Mouse (Mus musculus) thymus, adult 2 months (tissue): Measurements from ENCODE around the gene Lrp10. TPM values are rescaled to one million over a fixed set of nuclear protein-coding genes. Genes with fewer than 3 reads are reported as not detected.

Source experiments
- DNase-seq: peaks from one replicate; pipeline ENCODE4 v3.0.0; 2021
- H3K27ac ChIP-seq: fragments of 200-500 bp; 2 replicates; pipeline ENCODE4 v1.5.1; 2012; ENCODE audit warnings: low read length, control low read depth; ENCODE audit not compliant: control insufficient read depth, insufficient read depth
- H3K27me3 ChIP-seq: fragments of 200-500 bp; 2 replicates; pipeline ENCODE4 v1.6.1; 2012; ENCODE audit warnings: mild to moderate bottlenecking, low read length, moderate library complexity, mixed read lengths; ENCODE audit not compliant: control insufficient read depth, insufficient read depth
- H3K36me3 ChIP-seq: fragments of 200-500 bp; 2 replicates; pipeline ENCODE4 v1.6.1; 2012; ENCODE audit warnings: mild to moderate bottlenecking, low read length, moderate library complexity; ENCODE audit not compliant: control insufficient read depth, insufficient read depth
- H3K4me1 ChIP-seq: fragments of 200-500 bp; replicated peaks from 2 replicates; pipeline ENCODE4 v1.6.1; 2012; ENCODE audit warnings: low read length; ENCODE audit not compliant: control insufficient read depth, insufficient read depth
- H3K4me3 ChIP-seq: fragments of 200-500 bp; 2 replicates; pipeline ENCODE4 v1.5.1; 2012; ENCODE audit warnings: mild to moderate bottlenecking, low read length, control low read depth, moderate library complexity; ENCODE audit not compliant: control insufficient read depth, insufficient read depth
- CTCF ChIP-seq: fragments of 200-500 bp; IDR thresholded peaks from 2 replicates; pipeline ENCODE4 v1.5.1; 2012; ENCODE audit warnings: mild to moderate bottlenecking, control low read depth, low read length, moderate library complexity, borderline replicate concordance; ENCODE audit not compliant: control insufficient read depth, poor library complexity, insufficient read depth; ENCODE audit errors: extremely low read depth
- POLR2A ChIP-seq: fragments of 200-500 bp; IDR thresholded peaks from 2 replicates; pipeline ENCODE4 v1.6.1; 2012; ENCODE audit warnings: mild to moderate bottlenecking, low read length, control low read depth, moderate library complexity; ENCODE audit not compliant: control insufficient read depth, poor library complexity, insufficient read depth; ENCODE audit errors: extremely low read depth
- WGBS: fragments of 180-500 bp; shearing (Covaris S2); methylation state at CpG from one replicate; pipeline ENCODE4 v1.1.7; 2018; 5-methylcytosine and 5-hydroxymethylcytosine counted together
- polyA plus RNA-seq: library from polyadenylated mRNA; depleted of rRNA; stranded (reverse); fragments of >200 nt; gene quantifications from 2 replicates; pipeline ENCODE4 v1.2.3, GENCODE M21; 2012

The Lrp10 gene
- polyA plus RNA-seq, 1 experiment, result 308 TPM

DNA sequence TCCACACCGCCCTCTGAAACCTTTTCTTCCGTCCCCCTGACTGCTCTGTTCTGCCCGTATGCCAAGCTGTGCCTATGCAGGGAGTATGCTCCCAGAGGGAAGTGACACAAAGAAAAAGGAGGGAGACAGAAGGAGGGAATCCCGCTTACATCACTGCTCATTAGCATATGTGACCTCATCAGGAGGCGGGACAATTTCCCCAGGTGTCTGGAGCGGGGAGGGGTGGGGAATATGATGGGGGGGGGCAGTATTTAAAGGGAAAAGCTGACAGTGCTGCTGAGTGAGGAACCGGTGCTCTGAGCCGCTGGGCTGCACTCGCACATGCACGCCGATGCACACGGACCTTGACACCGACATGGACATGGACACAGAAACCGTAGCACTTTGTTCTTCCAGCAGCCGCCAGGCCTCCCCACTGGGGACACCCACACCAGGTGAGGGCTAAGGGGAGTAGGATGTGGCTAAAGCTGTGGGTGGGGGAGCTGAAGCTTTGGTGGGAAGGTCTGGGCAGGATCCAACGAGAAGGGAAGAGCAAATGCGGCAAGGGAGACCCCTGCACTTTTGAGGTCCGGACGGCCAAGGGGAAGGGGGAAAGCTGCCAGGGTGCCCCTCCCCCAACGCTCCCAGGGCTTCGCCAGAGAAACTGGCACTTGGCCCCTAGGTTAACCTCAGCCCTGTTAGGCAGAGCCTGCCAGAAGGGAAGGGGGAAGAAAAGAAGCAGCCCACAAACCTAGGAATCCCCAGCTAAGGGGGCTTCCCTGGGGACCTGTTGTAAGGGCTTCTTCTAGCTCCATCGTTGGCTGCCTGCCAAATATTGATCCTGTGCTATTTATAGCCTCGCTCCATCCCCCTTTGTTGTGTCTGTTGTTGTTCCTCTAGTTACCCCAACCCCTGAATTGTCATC lies 12.3 kb downstream of the Lrp10 start, which contains the start of gene Rem2:
Gene Rem2 (plus strand): TSS at position 160 of the 904 bp plus-strand sequence.
- Histone ChIP-seq H3K36me3 (no peaks in the 10 kb centered on the region), H3K4me1 (peaks cover 37% of the 10 kb centered on the region), H3K27ac (no peak within 1 kb of the TSS), H3K27me3 (no peaks in the 10 kb centered on the region), H3K4me3 (peak within 1 kb of the TSS; percentile 8; the same call in 1 of the 2 replicates)
- DNase-seq, result no peak
- no peak for TF ChIP-seq POLR2A
- TF ChIP-seq CTCF, result no peak
- WGBS, result 21% methylated on average over 23 of the region's 23 CpGs

DNA sequence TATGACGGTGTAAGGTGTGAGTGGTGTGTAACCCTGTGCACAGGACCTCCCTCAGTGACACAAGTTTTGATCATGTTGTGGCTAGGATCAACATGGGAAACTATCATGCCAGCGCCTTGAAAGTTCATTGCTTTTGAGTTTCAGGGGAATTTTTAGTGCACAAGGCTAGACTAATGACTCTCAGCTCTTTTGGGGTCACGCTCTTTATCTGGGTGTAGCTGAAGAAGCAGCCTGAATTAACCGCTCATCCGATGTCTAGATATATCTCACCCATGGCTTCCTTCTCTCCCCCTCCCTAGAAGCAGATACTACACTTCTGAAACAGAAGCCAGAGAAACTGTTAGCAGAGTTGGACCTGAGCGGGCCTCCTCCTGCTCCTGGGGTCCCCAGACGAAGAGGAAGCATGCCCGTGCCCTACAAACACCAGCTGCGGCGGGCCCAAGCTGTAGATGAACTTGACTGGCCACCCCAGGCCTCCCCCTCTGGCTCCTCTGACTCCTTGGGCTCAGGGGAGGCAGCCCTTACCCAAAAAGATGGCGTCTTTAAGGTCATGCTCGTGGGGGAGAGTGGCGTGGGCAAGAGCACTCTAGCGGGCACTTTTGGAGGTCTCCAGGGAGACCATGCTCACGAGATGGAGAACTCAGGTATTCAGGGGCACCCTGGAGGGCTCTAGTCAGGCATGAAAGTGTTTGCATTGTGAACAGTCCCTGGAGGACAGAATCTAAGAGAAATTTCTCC lies 13.4 kb downstream of the Lrp10 start:
- Histone ChIP-seq H3K27me3 (no peaks in the 10 kb centered on the region), H3K4me1 (peaks cover 44% of the 10 kb centered on the region), H3K36me3 (no peaks in the 10 kb centered on the region), H3K4me3 (no peak overlapping the region), H3K27ac (no peak overlapping the region)
- TF ChIP-seq POLR2A, result no peak
- TF ChIP-seq CTCF, result no peak
- WGBS, result 89% methylated on average over 15 of the region's 15 CpGs
- DNase-seq, result no peak

DNA sequence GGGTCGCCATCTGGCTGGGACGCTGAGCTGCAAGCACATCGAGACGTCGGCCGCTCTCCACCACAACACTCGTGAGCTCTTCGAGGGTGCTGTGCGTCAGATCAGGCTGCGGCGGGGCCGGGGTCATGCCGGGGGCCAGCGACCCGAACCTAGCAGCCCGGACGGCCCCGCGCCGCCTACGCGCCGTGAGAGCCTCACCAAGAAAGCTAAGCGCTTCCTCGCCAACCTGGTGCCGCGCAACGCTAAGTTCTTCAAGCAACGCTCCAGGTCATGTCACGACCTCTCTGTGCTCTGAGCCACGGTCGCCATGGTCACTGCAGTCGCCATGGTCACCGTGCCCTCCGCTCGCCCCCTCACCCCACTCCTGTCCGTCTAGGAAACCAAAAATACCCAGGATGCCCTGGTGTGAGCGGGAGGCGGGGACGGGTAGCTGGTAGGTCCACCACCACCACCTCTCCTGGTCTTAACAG lies 15.5 kb downstream of the Lrp10 start:
- Histone ChIP-seq H3K4me3 (peak overlapping the region; percentile 44), H3K27ac (no peak overlapping the region), H3K27me3 (no peaks in the 10 kb centered on the region), H3K4me1 (peaks cover 44% of the 10 kb centered on the region), H3K36me3 (no peaks in the 10 kb centered on the region)
- 11% methylated on average over 40 of the region's 40 CpGs for WGBS
- DNase-seq, result no peak
- no peak for TF ChIP-seq CTCF
- TF ChIP-seq POLR2A, result no peak

DNA sequence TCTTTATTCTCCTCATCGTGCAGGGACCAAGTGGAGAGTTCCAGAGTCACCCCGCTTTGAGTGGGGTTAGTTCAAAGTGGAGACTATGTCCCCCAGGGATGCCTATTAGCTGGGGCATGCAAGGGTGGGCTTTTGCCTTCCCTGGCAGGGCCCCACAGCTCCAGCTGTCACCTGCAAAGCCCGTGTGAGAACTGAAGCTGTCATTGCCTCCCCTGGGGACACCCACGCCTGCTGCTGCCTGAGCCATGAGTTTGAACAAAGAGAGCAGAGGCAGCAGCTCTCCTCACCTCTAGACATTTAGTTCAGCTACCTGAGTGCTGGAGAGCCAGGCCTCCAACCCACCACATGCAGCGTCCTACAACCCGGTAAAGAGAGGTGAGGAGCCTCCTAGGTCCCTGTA lies 16.7 kb downstream of the Lrp10 start:
- Histone ChIP-seq H3K36me3 (no peaks in the 10 kb centered on the region), H3K27me3 (no peaks in the 10 kb centered on the region), H3K4me1 (peaks cover 44% of the 10 kb centered on the region), H3K27ac (peak overlapping the region; percentile 85), H3K4me3 (no peak overlapping the region)
- TF ChIP-seq CTCF (no peak), POLR2A (0 out of 2 replicates have a peak, but pooled peaks have one; percentile 17)
- WGBS, result 61% methylated on average over 6 of the region's 6 CpGs
- DNase-seq, result peak; percentile 42

DNA sequence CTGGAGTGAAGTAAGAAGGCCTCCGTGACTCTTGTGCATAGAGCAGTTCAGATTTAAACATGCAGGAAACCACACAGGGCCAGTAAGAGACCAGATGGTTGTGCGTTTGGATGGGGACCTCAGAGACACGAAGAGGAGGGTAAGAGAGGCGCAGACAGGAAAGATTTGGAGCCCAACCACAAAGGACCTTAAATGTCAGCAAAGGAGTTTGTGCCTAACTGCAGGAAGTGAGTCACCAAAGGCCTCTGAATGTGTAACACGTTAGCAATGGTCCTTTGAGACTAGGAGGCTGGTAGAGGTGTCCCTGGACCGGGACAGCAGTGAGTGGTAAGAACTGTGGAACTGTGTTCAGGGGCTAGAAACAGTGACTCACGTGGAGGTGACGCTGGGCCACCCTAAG lies 17.5 kb downstream of the Lrp10 start:
- peak; percentile 40 for DNase-seq
- Histone ChIP-seq H3K4me1 (peaks cover 40% of the 10 kb centered on the region), H3K27ac (peak overlapping the region; percentile 85), H3K4me3 (no peak overlapping the region), H3K36me3 (no peaks in the 10 kb centered on the region), H3K27me3 (no peaks in the 10 kb centered on the region)
- TF ChIP-seq POLR2A, result 0 out of 2 replicates have a peak, but pooled peaks have one; percentile 4
- TF ChIP-seq CTCF, result no peak
- whole genome bisulfite sequencing, result 14% methylated on average over 8 of the region's 8 CpGs

DNA sequence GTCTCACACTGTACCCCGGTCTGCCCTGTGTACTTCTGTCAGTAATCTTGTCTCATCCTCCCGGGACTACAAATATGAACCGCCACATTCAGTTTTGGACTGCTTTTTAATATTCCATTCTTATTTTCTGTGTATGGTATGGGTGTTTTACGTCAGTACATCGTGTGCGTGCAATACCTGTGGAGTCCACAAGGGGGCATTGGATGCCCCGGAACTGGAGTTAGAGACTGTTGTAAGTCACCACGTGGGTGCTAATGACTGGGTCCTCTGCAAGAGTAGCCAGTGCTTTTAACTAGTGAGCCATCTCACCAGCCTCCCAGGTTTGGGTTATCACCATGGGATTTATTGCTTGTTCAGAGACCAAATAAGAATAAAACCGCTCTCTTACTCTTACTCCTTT lies 18.6 kb downstream of the Lrp10 start:
- H3K27ac ChIP-seq, result no peak overlapping the region
- H3K36me3 ChIP-seq, result no peaks in the 10 kb centered on the region
- WGBS, result 78% methylated on average over 9 of the region's 9 CpGs
- peak; percentile 60 for DNase-seq
- H3K4me1 ChIP-seq, result peaks cover 32% of the 10 kb centered on the region
- TF ChIP-seq CTCF, result peak; percentile 53; the same call in 1 of the 2 replicates
- TF ChIP-seq POLR2A, result no peak
- no peaks in the 10 kb centered on the region for H3K27me3 ChIP-seq
- no peak overlapping the region for H3K4me3 ChIP-seq
